Mouse (Mus musculus) heart, embryonic 14.5 days (tissue): ENCODE measurements around the gene Rab1b. TPM values are rescaled to one million over a fixed set of nuclear protein-coding genes. Genes with fewer than 3 reads are reported as not detected.

ENCODE experiments used
- ATAC-seq: fragments of 200-750 bp; cut with Nextera tagmentation; 2 replicates; pipeline ENCODE4 v1.8.0; 2017; ENCODE audit warnings: low read depth, moderate TSS enrichment; ENCODE audit not compliant: insufficient number of reproducible peaks, insufficient read depth, low FRiP score
- H3K27ac ChIP-seq, 2 experiments: fragments of 200-500 bp in 1 of 2; fragments of 300-500 bp in 1 of 2; sonication (generic) in 1 of 2; replicated peaks in 1 of 2; 2 replicates each; pipeline ENCODE4 v1.5.1; 2012 to 2014; ENCODE audit warnings: low read depth in 2 of 2, low read length in 2 of 2, control low read depth in 1 of 2, mild to moderate bottlenecking in 1 of 2, mixed read lengths in 1 of 2; ENCODE audit not compliant: control insufficient read depth in 1 of 2, insufficient read depth in 1 of 2
- H3K27me3 ChIP-seq: fragments of 300-500 bp; sonication (generic); 2 replicates; pipeline ENCODE4 v1.6.1; 2014; ENCODE audit warnings: mild to moderate bottlenecking, low read length, control low read depth; ENCODE audit not compliant: control insufficient read depth, insufficient read depth
- H3K36me3 ChIP-seq: fragments of 300-500 bp; sonication (generic); 2 replicates; pipeline ENCODE4 v1.6.1; 2014; ENCODE audit warnings: mild to moderate bottlenecking, control low read depth, low read length, mixed read lengths; ENCODE audit not compliant: control insufficient read depth, insufficient read depth
- H3K4me1 ChIP-seq, 2 experiments: fragments of 200-500 bp in 1 of 2; fragments of 300-500 bp in 1 of 2; sonication (generic) in 1 of 2; 2 replicates each; pipeline ENCODE4 v1.6.1; 2012 to 2014; ENCODE audit warnings: low read length in 2 of 2, control low read depth in 1 of 2, mixed read lengths in 1 of 2; ENCODE audit not compliant: control insufficient read depth in 2 of 2, insufficient read depth in 2 of 2
- H3K4me2 ChIP-seq: fragments of 300-500 bp; sonication (generic); 2 replicates; pipeline ENCODE4 v1.6.1; 2014; ENCODE audit warnings: mild to moderate bottlenecking, low read length
- H3K4me3 ChIP-seq, 2 experiments: fragments of 200-500 bp in 1 of 2; fragments of 300-500 bp in 1 of 2; sonication (generic) in 1 of 2; 2 replicates each; pipeline ENCODE4 v1.5.1; 2012 to 2014; ENCODE audit warnings: low read length in 2 of 2, mild to moderate bottlenecking in 2 of 2, control low read depth in 1 of 2, low read depth in 1 of 2, moderate library complexity in 1 of 2; ENCODE audit not compliant: control insufficient read depth in 1 of 2, insufficient read depth in 1 of 2
- H3K9ac ChIP-seq: fragments of 300-500 bp; sonication (generic); 2 replicates; pipeline ENCODE4 v1.6.1; 2014; ENCODE audit warnings: mild to moderate bottlenecking, low read length
- H3K9me3 ChIP-seq: fragments of 300-500 bp; sonication (generic); 2 replicates; pipeline ENCODE4 v1.6.1; 2016; ENCODE audit warnings: low read length, control low read depth; ENCODE audit not compliant: control insufficient read depth
- WGBS: fragments of 180-500 bp; shearing (Covaris S2); extraction: QIAGEN DNeasy Blood & Tissue Kit; methylation state at CpG from one replicate; pipeline ENCODE4 v1.1.7; 2014; 5-methylcytosine and 5-hydroxymethylcytosine counted together
- polyA plus RNA-seq: library from polyadenylated mRNA; unstranded; fragments of >200 nt; fragmentation: Nextera tagmentation; extraction: Ambion mirVana; gene quantifications from 2 replicates; pipeline ENCODE4 v1.2.1, GENCODE M21; 2014

Gene Rab1b
- polyA plus RNA-seq, 1 experiment from 2014 or later, result 231 TPM

GRCm38 (mm10) chr19:5097521-5098362 lies 9.1 kb downstream of the Rab1b start:
- Histone ChIP-seq H3K9ac (peak overlapping the region; percentile 64), H3K27me3 (0 out of 2 replicates have a peak, but pooled peaks cover 3% of the 10 kb centered on the region), H3K9me3 (no peaks in the 10 kb centered on the region), H3K4me1 (peaks cover 8 to 36% of the 10 kb centered on the region in 2 experiments; a peak in 3 of 4 replicates), H3K36me3 (peaks cover 43% of the 10 kb centered on the region), H3K4me2 (peak overlapping the region; percentile 90), H3K27ac (no peak overlapping the region), H3K4me3 (peak overlapping the region; percentile 42 to 46)
- ATAC-seq, result 0 out of 2 replicates have a peak, but pooled peaks have one; percentile 1
- WGBS, result 7% methylated on average over 30 of the region's 31 CpGs

- Histone ChIP-seq H3K9ac (no peak overlapping the region), H3K9me3 (no peaks in the 10 kb centered on the region), H3K36me3 (peaks cover 43% of the 10 kb centered on the region), H3K27me3 (0 out of 2 replicates have a peak, but pooled peaks cover 3% of the 10 kb centered on the region), H3K4me3 (no peak overlapping the region), H3K4me1 (peaks cover 8 to 36% of the 10 kb centered on the region in 2 experiments; a peak in 3 of 4 replicates), H3K4me2 (no peak overlapping the region), H3K27ac (no peak overlapping the region)
- ATAC-seq, result no peak
- WGBS, result 9% methylated on average over 9 of the region's 9 CpGs
These were observed 10.9 kb downstream of the Rab1b start for GRCm38 (mm10) chr19:5095887-5096474.

DNA sequence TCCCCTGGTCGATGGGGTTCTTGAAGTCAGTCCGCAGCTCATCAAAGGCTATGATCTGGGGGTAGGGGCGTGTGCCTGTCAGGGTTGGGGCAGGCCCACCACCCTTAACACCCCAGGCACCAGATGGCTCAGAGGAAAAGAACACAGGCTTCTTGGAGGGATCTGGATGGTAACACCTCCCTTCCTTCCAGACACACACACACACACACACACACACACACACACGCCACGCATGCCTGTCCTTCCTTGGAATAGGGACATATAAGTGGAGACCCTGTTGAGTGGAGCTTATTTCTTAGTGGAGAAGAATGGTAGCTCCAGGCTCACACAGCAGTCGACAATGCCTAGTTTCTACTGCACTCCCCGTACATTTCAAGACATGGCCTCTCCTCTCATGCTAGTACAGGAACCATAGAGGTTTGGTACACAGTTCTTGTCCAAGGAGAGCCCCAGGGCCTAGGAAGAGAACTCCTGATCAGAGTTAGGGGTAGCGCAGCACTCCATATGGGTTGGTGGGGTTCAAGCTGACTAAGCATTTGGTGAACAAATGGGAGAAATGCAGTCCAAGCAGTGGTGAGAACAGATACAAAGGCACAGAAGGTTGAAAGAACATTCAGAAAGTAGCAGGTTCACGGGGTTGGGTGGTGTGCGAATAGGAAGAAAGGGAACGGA lies 12.0 kb downstream of the Rab1b start:
- H3K9me3 ChIP-seq, result no peaks in the 10 kb centered on the region
- peaks cover 6 to 36% of the 10 kb centered on the region in 2 experiments; a peak in 3 of 4 replicates for H3K4me1 ChIP-seq
- 44% methylated on average over 11 of the region's 11 CpGs for WGBS
- H3K27ac ChIP-seq, result no peak overlapping the region
- peaks cover 42% of the 10 kb centered on the region for H3K36me3 ChIP-seq
- no peak overlapping the region for H3K4me2 ChIP-seq
- H3K4me3 ChIP-seq, result no peak overlapping the region
- no peak for ATAC-seq
- H3K27me3 ChIP-seq, result 0 out of 2 replicates have a peak, but pooled peaks cover 3% of the 10 kb centered on the region
- H3K9ac ChIP-seq, result no peak overlapping the region

DNA sequence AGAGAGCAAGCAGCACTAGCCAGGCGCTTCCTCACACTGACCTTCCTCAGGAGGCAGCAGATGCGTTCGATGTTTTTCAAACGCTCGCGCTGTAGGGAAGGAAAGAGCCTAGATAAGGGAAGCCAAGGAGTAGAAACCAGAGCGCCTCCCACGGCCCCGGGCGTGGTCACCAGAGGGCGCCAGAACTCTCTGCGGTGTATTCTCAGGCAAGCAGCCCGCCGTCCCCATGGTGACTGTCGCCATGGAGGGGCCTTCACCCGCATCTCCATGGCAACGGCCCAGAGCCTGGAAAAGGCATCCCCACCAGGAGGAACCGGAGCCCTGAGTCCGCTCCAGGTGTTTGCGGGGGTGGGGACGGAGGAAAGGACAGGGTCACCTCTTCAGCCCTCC lies 12.6 kb downstream of the Rab1b start:
- Histone ChIP-seq H3K4me3 (no peak overlapping the region), H3K36me3 (peaks cover 41% of the 10 kb centered on the region), H3K27me3 (0 out of 2 replicates have a peak, but pooled peaks cover 3% of the 10 kb centered on the region), H3K9me3 (no peaks in the 10 kb centered on the region), H3K9ac (no peak overlapping the region), H3K4me1 (peaks cover 9 to 39% of the 10 kb centered on the region in 2 experiments), H3K4me2 (no peak overlapping the region), H3K27ac (no peak overlapping the region)
- ATAC-seq, result peak; percentile 44; the same call in 1 of the 2 replicates
- WGBS, result under 1% methylated on average over 20 of the region's 21 CpGs

- H3K27ac ChIP-seq, result no peak overlapping the region
- H3K27me3 ChIP-seq, result 0 out of 2 replicates have a peak, but pooled peaks cover 3% of the 10 kb centered on the region
- peaks cover 39% of the 10 kb centered on the region for H3K36me3 ChIP-seq
- no peak for ATAC-seq
- no peaks in the 10 kb centered on the region for H3K9me3 ChIP-seq
- peaks cover 11 to 39% of the 10 kb centered on the region in 2 experiments for H3K4me1 ChIP-seq
- H3K4me3 ChIP-seq, result no peak overlapping the region
- WGBS, result 73% methylated on average over 12 of the region's 12 CpGs
- no peak overlapping the region for H3K4me2 ChIP-seq
- H3K9ac ChIP-seq, result no peak overlapping the region
These were observed 13.2 kb downstream of the Rab1b start for GRCm38 (mm10) chr19:5093481-5094242.

DNA sequence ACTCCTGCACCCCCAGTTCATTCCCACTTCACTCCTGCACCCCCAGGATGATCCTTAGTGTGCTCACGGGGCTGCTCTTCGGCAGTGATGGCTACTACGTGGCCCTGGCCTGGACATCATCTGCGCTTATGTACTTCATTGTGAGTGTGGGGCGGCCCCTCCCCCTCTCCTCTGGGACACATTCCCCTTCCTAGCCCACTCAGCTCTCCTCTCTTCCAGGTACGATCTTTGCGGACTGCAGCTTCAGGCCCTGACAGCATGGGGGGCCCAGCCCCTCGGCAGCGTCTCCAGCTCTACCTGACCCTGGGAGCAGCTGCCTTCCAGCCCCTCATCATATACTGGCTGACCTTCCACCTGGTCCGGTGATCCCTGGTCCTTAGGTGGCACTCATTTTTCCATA lies 14.8 kb downstream of the Rab1b start:
- Histone ChIP-seq H3K36me3 (peaks cover 39% of the 10 kb centered on the region), H3K27me3 (no peaks in the 10 kb centered on the region), H3K9ac (no peak overlapping the region), H3K4me3 (no peak overlapping the region), H3K4me1 (peaks cover 11 to 35% of the 10 kb centered on the region in 2 experiments), H3K4me2 (no peak overlapping the region), H3K27ac (no peak overlapping the region), H3K9me3 (no peaks in the 10 kb centered on the region)
- ATAC-seq, result no peak
- WGBS, result 88% methylated on average over 10 of the region's 10 CpGs

GRCm38 (mm10) chr19:5089324-5089723 lies 17.5 kb downstream of the Rab1b start:
- Histone ChIP-seq H3K4me2 (peak overlapping the region; percentile 74), H3K4me3 (peak overlapping the region; percentile 67 to 78), H3K9ac (peak overlapping the region; percentile 85), H3K27ac (no peak overlapping the region), H3K27me3 (peaks cover 20% of the 10 kb centered on the region), H3K36me3 (peaks cover 39% of the 10 kb centered on the region), H3K9me3 (no peaks in the 10 kb centered on the region), H3K4me1 (peaks cover 18 to 28% of the 10 kb centered on the region in 2 experiments)
- ATAC-seq, result no peak
- WGBS, result 91% methylated on average over 4 of the region's 4 CpGs
